Mouse (Mus musculus): ENCODE data around the gene Pcp2.
"Not testable (repeated sequence)": the region's sequence is repeated elsewhere in the genome, so short reads cannot be mapped to it uniquely, and the experiment has no call there.

Gene Pcp2

DNA sequence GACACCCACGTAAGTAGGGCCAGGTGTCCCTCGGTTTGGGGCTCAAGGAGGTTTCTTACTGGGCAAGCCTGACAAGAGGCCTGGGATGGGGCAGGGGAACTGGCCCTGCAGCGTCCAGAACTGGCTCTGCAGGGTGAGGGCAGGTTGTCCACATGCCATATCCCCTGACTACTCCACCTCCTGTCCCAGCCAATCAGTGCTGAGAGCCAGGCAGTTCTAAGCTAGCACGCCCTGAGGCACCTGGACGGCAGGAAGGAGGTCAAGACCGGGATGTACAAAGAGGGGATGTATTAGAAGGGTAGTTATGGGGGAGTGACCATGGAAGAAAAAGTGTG is 15.6 kb downstream of the Pcp2 start:
- no peak for DNase-seq

DNA sequence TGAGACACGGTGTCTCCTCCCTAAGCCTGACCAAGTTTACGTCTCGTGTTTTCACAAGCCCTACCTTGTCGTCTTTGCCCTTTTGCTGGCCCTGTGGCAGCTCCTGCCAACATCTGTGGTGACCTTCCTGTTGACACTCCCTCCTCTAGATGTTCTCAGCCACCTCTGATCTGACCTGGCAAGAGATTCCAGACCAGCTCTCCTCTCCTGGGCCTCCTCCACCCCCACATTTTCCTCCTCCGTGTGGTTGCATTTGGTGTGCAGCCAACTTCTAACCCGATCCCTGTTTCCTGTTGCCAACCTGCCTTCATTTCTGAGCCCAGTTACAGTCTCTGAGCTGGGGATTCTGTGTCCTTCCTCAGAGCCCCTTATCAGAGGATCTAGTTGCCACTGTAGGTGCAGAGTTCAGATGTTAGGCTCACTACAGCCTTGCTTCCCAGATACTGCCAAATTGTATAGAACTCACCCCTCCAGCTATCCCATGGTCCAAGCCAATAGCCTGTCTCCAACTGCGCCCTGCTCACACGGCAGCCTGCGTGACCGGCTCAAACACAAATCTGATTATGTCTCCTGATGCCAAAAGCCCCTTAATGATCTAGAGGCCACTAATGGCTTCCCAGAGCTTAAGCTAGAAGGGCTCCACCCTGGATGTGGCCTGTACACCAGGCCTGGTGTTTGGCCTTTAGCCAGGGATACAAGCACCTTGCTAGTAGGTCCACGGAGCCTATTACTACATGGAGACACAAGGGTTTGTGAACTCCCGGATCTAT is 16.1 kb downstream of the Pcp2 start:
- DNase-seq, result no peak

DNA sequence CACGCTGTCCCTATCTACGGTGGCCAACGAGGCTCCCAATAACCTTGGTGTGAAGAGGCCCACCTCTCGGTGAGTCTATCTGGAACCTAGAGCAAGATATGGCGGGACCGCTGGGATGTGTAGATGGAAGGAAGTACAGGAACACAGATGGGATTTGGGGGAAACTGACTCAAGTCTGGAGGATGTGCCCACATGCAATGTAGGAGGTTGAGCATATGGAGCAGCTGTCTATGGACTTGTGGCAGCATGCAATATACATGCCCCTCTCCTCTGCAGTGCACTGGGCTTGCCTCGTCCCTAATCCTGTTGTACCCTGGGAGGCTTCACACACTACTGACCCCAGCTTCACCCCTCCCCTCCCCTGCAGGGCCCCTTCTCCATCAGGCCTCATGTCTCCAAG is 17.5 kb downstream of the Pcp2 start:
- DNase-seq, result no peak

DNA sequence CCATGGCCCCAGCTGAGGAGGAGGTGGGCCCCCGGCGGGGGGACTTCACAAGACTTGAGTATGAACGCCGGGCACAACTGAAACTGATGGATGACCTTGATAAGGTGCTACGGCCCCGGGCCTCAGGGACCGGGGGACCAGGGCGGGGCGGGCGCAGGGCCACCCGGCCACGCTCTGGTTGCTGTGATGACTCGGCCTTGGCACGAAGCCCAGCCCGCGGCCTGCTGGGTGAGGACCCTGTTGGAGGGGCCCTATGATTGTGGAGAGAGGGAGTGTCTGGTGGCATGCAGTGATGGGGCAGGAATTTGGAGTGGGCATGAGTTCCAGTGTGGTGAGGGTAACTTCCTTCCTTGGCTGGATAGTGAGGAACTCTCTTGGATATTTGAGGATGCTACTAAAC is 18.8 kb downstream of the Pcp2 start:
- DNase-seq, result no peak

DNA sequence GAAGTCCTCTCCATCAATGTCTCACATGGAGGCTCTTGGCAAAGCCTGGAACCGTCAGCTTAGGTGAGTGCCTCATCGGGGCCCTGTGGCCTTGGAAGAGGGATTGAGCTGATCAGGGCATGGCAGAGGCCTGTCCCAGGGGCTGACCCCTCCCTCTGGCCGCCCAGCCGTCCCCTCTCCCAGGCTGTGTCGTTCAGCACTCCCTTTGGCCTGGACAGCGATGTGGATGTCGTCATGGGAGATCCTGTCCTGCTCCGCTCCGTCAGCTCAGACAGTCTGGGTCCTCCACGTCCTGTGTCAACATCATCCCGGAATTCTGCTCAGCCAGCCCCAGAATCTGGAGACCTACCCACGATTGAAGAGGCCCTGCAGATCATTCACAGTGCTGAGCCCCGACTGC is 21.9 kb downstream of the Pcp2 start:
- no peak for DNase-seq

DNA sequence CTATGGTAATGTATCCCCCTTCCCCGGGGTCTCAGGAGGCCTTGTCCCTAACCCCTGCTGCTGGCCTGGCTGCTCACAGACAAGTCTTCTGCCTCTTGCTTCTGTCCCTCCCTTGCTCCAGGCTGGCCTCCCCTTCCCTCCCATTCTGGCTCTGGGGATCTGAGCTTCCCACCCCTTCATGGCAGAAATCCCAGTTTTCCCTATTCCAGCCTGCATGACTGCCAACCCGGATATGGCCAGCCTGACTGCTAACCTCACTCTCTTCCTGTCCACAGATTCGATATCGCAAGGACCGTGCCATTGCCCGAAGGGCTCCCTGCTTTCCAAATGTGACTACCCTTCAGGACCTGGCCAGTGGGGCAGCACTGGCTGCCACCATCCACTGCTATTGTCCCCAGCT is 24.9 kb downstream of the Pcp2 start:
- no peak for DNase-seq

- DNase-seq, result no peak
Measured at GRCm38 (mm10) chr8:3599219-3599618, 26.1 kb downstream of the Pcp2 start.

- no peak for DNase-seq
Measured at GRCm38 (mm10) chr8:3598054-3598453, 27.3 kb downstream of the Pcp2 start.

DNA sequence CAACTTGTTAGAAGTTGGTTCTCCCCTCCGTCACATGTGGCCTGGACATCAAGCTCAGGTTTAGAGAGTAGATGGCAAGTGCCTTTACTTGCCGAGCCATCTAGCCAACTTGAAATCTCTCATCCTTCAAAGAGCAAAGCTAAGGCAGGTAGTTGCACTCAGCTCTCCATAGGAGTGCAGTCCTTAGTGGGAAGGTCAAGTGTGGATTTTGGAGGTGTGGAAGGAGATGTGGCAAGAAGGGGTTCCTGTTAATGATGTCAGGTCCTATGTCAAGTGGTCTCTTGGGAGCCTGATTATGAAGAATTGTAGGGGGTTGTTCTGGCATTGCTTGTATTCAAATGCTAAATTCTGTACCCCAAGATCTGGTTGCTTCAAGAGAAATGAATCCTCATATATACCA is 30.9 kb downstream of the Pcp2 start:
- DNase-seq, result no peak

DNA sequence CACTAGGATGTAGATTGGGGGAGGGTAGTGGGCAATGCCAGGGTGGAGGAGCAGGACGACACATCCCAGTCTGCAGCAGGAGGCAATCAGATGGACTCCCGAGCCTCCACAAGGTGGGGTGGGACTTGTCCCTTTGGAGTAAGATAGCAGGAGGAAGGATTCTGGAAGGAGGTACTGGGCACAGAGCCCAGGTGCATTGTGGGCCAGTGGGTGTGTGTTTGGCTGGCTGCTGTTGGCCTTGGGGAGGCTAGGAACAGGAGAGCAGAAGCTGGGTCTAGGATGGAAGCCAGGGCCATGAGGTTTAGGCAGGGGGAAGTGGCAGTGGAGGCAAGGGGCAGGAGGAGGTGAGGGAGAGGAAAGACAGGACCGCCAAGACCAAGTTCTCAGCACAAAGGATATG is 31.9 kb downstream of the Pcp2 start:
- DNase-seq, result peak; percentile 35 to 43

DNA sequence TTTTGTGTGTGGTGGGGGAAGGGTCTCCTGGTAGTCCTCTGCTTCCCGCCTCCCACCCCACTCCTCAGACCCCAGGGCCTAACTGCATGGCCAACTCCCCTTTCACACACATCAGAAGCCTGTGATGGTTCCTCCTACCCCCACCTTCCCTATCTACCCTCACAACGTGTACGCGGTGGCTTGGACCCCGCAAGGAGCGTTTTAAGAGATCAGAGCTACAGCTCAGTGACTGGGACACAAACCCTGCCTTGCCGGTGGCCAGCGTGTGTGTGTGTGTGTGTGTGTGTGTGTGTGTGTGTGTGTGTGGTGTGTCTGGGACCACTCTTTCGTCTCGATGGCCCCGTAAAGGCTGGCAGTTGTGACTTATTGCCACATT is 37.1 kb downstream of the Pcp2 start:
- peak in 1 of 2 experiments; percentile 34 for DNase-seq

GRCm38 (mm10) chr8:3587391-3588257 is 37.7 kb downstream of the Pcp2 start:
- peak; percentile 71 to 76 for DNase-seq

DNA sequence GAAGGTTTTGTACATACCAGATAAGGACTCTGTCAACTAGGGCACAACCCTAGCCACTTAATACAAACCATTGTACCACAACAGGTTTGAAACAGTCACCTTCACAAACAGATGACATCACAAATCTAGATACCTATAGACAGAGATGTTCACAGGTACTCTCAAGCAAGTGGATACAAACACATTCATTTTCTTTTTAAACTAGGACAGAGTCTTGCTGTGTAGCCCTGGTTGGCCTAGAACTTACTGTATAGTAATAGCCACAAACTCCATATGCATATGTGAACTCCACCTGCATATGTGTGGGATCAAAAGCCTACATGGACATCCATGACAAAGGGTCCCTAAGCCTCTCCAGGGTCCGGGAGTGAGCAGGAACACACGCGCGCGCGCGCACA is 38.4 kb downstream of the Pcp2 start, which contains the start of gene Camsap3:
Gene Camsap3, plus strand, starts transcription at position 301 of the 398 bp plus-strand sequence.
- DNase-seq, result no peak

GRCm38 (mm10) chr8:3586452-3586851 is 38.9 kb downstream of the Pcp2 start:
- no peak for DNase-seq

DNA sequence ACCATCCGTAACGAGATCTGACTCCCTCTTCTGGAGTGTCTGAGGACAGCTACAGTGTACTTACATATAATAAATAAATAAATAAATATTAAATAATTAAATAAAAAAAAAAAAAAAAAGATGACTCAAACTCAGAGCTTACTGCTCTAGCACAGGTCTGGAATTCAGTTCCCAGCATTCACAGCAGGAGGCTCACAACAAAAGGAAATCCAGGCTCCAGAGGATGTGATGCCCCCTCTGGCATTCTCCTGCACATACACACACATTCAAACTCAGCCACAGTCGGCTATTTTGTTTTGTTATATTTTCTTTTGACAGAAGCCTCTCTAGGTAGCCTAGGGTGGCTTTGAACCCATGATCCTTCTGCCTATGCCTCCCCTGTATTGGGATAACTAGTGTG is 43.4 kb downstream of the Pcp2 start:
- not testable (repeated sequence) for DNase-seq

GRCm38 (mm10) chr8:3579390-3580364 is 45.7 kb downstream of the Pcp2 start:
- no peak for DNase-seq

DNA sequence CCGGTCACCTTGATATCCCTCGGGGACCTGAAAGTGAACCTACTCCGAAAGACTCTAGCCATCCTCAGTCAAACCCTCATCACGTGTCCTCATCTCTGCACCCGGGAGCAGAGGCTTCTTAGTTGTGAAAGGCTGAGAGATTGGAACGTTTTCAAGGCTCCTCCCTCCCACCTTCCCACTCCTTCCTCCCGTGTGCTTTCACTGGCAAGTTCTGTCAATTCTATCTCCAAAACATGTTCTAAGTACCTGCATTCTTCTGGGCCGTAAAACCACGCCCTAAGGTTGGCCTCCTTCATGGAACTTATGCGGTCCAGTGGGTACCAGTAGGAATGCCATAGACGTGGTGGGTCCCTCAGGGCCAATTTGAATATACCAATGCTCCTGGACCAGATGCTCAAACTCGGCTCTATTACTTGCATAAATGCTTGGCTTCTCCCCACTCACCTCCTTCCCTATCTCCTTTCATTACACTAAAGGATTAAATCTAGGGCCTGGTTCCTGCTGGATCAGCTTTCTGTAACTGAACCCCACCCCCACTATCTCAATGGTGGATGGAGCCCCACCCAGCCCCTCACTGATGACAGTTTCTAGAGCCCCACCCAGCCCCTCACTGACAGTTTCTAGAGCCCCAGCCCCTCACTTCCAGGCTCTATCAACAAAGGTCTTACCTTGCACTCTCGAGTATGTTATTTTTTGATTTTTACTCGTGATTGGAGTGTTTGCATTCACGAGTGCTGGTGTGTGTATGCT is 49.0 kb downstream of the Pcp2 start:
- DNase-seq, result no peak

- no peak for DNase-seq
Measured at GRCm38 (mm10) chr8:3574546-3574945, 50.8 kb downstream of the Pcp2 start.
